Mouse (Mus musculus) cerebellum, adult 11-12 months (tissue): ENCODE results near the gene Slc6a19.

ENCODE experiments used
- DNase-seq: peaks from one replicate; pipeline ENCODE4 v3.0.0; 2022

Slc6a19 gene

DNA sequence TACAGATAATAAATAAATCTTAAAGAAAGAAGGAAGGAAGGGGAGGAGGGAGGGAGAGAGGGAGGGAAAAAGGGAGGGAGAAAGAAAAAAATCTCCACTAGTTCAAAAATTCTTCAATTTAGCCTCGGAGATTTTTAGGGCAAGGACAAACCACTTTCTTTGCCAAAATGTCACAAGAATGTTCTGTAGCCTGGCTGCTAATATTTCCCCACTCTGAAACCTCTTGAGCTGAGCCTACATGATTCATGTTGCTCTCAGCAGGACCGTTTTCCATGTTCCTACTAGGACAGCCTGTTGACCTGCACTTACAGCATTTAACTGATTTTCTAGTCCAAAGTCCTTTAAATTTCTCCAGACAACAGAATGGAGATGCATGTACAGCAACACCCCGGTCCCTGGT lies 49.7 kb downstream of the Slc6a19 start:
- no peak for DNase-seq

GRCm38 (mm10) chr13:73653266-73653665 lies 51.4 kb downstream of the Slc6a19 start:
- DNase-seq: no peak

- peak; percentile 15 for DNase-seq
These were observed 58.1 kb downstream of the Slc6a19 start for GRCm38 (mm10) chr13:73646397-73647087.

DNA sequence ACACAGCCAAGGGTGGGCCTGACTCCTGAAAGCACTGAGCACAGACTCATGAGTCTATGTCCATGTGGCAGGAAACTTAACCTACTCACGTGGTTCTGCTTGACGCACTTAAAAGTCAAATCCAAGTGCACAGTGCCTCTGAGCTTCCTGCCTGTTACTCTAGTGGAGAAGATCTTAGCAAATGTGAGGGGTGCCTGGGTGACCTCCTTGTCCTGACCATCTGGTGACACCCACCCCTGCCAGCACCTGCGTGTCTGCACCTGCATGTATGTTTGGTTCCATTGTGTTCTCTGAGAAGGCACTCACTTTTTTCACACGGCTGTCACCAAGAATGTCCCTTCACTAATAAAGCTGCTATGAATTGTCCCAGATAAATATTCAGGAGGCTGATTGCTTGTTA lies 63.4 kb downstream of the Slc6a19 start:
- DNase-seq: no peak

DNA sequence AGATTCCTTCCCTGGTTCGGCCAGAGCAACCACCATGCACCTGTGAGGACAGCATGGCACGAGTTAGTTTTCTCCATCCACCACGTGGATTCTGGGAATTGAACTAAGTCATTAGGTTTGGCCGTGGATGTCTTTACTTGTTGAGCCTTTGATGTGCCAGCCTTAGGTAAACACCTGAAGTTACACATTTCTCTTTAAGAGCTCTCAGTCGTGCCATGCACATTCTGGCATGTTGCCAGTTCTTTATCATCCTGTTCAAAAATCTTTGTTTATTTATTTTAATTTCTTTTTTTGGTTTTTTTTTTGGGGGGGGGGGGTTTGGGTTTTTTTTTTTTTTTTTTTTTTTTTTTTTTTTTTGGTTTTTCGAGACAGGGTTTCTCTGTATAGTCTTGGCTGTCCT lies 66.8 kb downstream of the Slc6a19 start:
- DNase-seq: no peak

DNA sequence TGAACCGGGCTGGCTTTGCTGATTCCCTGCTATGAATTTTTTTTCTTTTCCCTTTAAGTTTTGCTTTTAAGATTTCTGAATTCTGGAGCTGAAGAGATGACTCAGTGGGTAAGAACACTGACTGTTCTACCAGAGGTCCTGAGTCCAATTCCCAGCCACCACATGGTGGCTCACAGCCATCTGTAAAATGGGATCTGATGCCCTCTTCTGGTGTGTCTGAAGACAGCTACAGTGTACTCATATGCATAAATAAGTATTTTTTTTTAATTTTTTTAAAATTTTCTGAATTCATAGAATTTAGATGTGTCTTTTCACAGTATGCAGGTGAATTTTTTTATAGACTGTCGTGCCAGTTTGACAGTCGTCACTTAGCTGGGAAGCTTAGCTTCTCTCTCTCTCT lies 72.8 kb downstream of the Slc6a19 start:
- DNase-seq: no peak
